Mouse (Mus musculus) G1E (cell line): Measurements from ENCODE around the gene Rffl. TPM values are rescaled to one million over a fixed set of nuclear protein-coding genes. Genes with fewer than 3 reads are reported as not detected.

Experiments used
- ATAC-seq: 2 replicates; pipeline ENCODE4 v1.8.0; 2016; ENCODE audit warnings: mild to moderate bottlenecking; ENCODE audit not compliant: insufficient number of reproducible peaks, poor library complexity, low FRiP score, severe bottlenecking; ENCODE audit errors: extremely low read depth
- DNase-seq: peaks from one replicate; pipeline ENCODE4 v3.0.0; 2012; ENCODE audit warnings: low spot score
- H3K27me3 ChIP-seq: 2 replicates; pipeline ENCODE4 v1.6.1; 2012; ENCODE audit warnings: mild to moderate bottlenecking, low read length, inconsistent platforms; ENCODE audit not compliant: insufficient read depth
- H3K36me3 ChIP-seq: replicated peaks from 2 replicates; pipeline ENCODE3; 2012; ENCODE audit warnings: mild to moderate bottlenecking, inconsistent platforms
- H3K4me1 ChIP-seq: 2 replicates; pipeline ENCODE4 v1.6.1; 2012; ENCODE audit warnings: low read depth, low read length, inconsistent platforms, mixed read lengths; ENCODE audit not compliant: insufficient read depth
- H3K4me3 ChIP-seq: 2 replicates; pipeline ENCODE4 v1.5.1; 2012; ENCODE audit warnings: low read depth, mild to moderate bottlenecking, inconsistent platforms, low read length, moderate library complexity, mixed read lengths
- H3K9me3 ChIP-seq: replicated peaks from 2 replicates; pipeline ENCODE4 v1.6.1; 2012; ENCODE audit warnings: inconsistent platforms
- CTCF ChIP-seq: IDR thresholded peaks from 2 replicates; pipeline ENCODE4 v1.5.1; 2012; ENCODE audit warnings: low read depth, low read length, inconsistent platforms, mixed read lengths
- GATA1 ChIP-seq: IDR thresholded peaks from 2 replicates; pipeline ENCODE4 v1.6.1; 2012; ENCODE audit warnings: borderline replicate concordance, low read length, inconsistent platforms, mixed read lengths
- GATA2 ChIP-seq: IDR thresholded peaks from 2 replicates; pipeline ENCODE4 v1.6.1; 2012; ENCODE audit warnings: low read depth, low read length, inconsistent platforms, borderline replicate concordance
- POLR2AphosphoS5 ChIP-seq: IDR thresholded peaks from 2 replicates; pipeline ENCODE4 v1.6.1; 2012; ENCODE audit warnings: low read depth, low read length, inconsistent platforms; ENCODE audit not compliant: insufficient replicate concordance
- TAL1 ChIP-seq: conservative IDR thresholded peaks from 2 replicates; pipeline ENCODE4 v1.6.1; 2012; ENCODE audit warnings: low read depth, low read length, inconsistent platforms, mixed read lengths
- polyA plus RNA-seq: library from polyadenylated mRNA; stranded (reverse); fragments of >175 nt; gene quantifications from 2 replicates; pipeline ENCODE4 v1.2.3, GENCODE M21; 2012
- total RNA-seq, 2 experiments: library from RNA; stranded (forward) in 1 of 2; stranded (reverse) in 1 of 2; fragments of 200-1000 nt in 1 of 2; fragments of >200 nt in 1 of 2; fragmentation: Nextera tagmentation in 1 of 2; gene quantifications; 2 replicates each; pipeline ENCODE4 v1.2.3; 2014 to 2017

Gene Rffl
- total and polyA plus RNA-seq, 3 experiments = 27.9 to 71.1 (median 46.6) TPM

- Histone ChIP-seq H3K4me3 (no peak overlapping the region), H3K27me3 (no peaks in the 10 kb centered on the region), H3K4me1 (peaks cover 7% of the 10 kb centered on the region; the same call in 1 of the 2 replicates), H3K9me3 (peaks cover 3% of the 10 kb centered on the region; the same call in 1 of the 2 replicates), H3K36me3 (peaks cover 58% of the 10 kb centered on the region)
- no peak for ATAC-seq
- TF ChIP-seq GATA2 (no peak), TAL1 (no peak), CTCF (no peak), POLR2AphosphoS5 (no peak), GATA1 (no peak)
- no peak for DNase-seq
These were observed 6.8 kb upstream of the Rffl start for GRCm38 (mm10) chr11:82877726-82878344.

DNA sequence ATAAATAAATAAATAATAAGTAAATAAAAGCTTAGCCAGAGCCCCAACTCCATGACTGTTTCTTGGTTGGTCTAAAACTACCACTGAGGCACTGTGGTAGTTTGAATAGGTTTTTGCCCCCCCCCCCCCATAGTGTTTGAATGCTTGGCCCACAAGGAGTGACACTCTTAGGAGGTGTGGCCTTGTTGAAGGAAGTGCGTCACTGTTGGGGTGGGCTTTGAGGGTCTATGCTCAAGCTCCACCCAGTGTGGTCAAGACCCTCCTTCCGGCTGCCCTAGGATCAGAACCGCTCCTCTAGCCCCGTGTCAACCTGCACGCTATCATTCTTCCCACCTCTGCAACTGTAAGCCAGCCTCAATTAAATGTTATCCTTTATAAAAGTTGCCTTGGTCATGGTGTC is 4.6 kb upstream of the Rffl start:
- Histone ChIP-seq H3K27me3 (no peaks in the 10 kb centered on the region), H3K4me3 (no peak overlapping the region), H3K9me3 (peaks cover 3% of the 10 kb centered on the region; the same call in 1 of the 2 replicates), H3K4me1 (peaks cover 16% of the 10 kb centered on the region), H3K36me3 (peaks cover 40% of the 10 kb centered on the region)
- ATAC-seq (no peak), DNase-seq (no peak)
- TF ChIP-seq GATA2 (no peak), TAL1 (no peak), GATA1 (no peak), CTCF (no peak), POLR2AphosphoS5 (no peak)

GRCm38 (mm10) chr11:82874924-82875323 is 3.9 kb upstream of the Rffl start:
- Histone ChIP-seq H3K27me3 (no peaks in the 10 kb centered on the region), H3K4me3 (no peak overlapping the region), H3K4me1 (peaks cover 17% of the 10 kb centered on the region), H3K9me3 (peaks cover 3% of the 10 kb centered on the region; the same call in 1 of the 2 replicates), H3K36me3 (peaks cover 37% of the 10 kb centered on the region)
- DNase-seq (no peak), ATAC-seq (no peak)
- TF ChIP-seq GATA1 = no peak

GRCm38 (mm10) chr11:82870173-82871030 is 608 bp downstream of the Rffl start:
- ATAC-seq (peak; percentile 10), DNase-seq (peak; percentile 79)
- H3K36me3 ChIP-seq = peaks cover 6% of the 10 kb centered on the region
- H3K27me3 ChIP-seq = no peaks in the 10 kb centered on the region
- H3K9me3 ChIP-seq = peaks cover 3% of the 10 kb centered on the region; the same call in 1 of the 2 replicates
- peaks cover 45% of the 10 kb centered on the region for H3K4me1 ChIP-seq
- peak overlapping the region; percentile 93 for H3K4me3 ChIP-seq
- TF ChIP-seq CTCF = no peak
- no peak for TF ChIP-seq POLR2AphosphoS5

GRCm38 (mm10) chr11:82869506-82870172 is 1.4 kb downstream of the Rffl start:
- Histone ChIP-seq H3K4me1 (peaks cover 48% of the 10 kb centered on the region), H3K9me3 (peaks cover 3% of the 10 kb centered on the region; the same call in 1 of the 2 replicates), H3K27me3 (no peaks in the 10 kb centered on the region), H3K4me3 (peak overlapping the region; percentile 93), H3K36me3 (peaks cover 6% of the 10 kb centered on the region)
- ATAC-seq (no peak), DNase-seq (no peak)
- TF ChIP-seq CTCF (no peak), POLR2AphosphoS5 (no peak), TAL1 (no peak), GATA2 (no peak), GATA1 (no peak)

- peaks cover 63% of the 10 kb centered on the region for H3K4me1 ChIP-seq
These were observed 3.1 kb downstream of the Rffl start for GRCm38 (mm10) chr11:82867956-82868355.

More at GRCm38 (mm10) chr11:82867956-82868355, 3.1 kb downstream of the Rffl start:
- ATAC-seq = no peak
- Histone ChIP-seq H3K36me3 (peaks cover 13% of the 10 kb centered on the region), H3K27me3 (no peaks in the 10 kb centered on the region), H3K4me3 (peak overlapping the region; percentile 54; the same call in 1 of the 2 replicates), H3K9me3 (no peaks in the 10 kb centered on the region)
- TF ChIP-seq CTCF = no peak
- no peak for TF ChIP-seq GATA2
- no peak for TF ChIP-seq GATA1
- no peak for TF ChIP-seq POLR2AphosphoS5
- no peak for TF ChIP-seq TAL1
- DNase-seq = no peak
